Mouse (Mus musculus) layer of hippocampus, adult 2 months (tissue): Measurements from ENCODE around the gene Timp2. TPM values are rescaled to one million over a fixed set of nuclear protein-coding genes. Genes with fewer than 3 reads are reported as not detected.
A peak's percentile ranks its signal among the peaks of the same experiment; 100 is the strongest.

Source experiments
- DNase-seq, 2 experiments: peaks; one replicate each; pipeline ENCODE4 v3.0.0; 2022; ENCODE audit warnings: low spot score in 2 of 2
- H3K27ac ChIP-seq: fragments of 200-600 bp; 2 replicates; pipeline ENCODE4 v1.8.1; 2022
- H3K4me3 ChIP-seq: fragments of 200-600 bp; 2 replicates; pipeline ENCODE4 v1.8.1; 2022; ENCODE audit warnings: mild to moderate bottlenecking
- CTCF ChIP-seq: fragments of 200-600 bp; conservative IDR thresholded peaks from 2 replicates; pipeline ENCODE4 v1.8.1; 2022; ENCODE audit warnings: antibody characterized with exemption, mild to moderate bottlenecking, moderate library complexity
- total RNA-seq, 2 experiments: library from RNA; stranded (reverse); gene quantifications; 2 replicates each; pipeline ENCODE4 v1.2.3; 2021

Gene Timp2
- total RNA-seq, 2 experiments from 2014 or later, result 168 to 196 TPM

GRCm38 (mm10) chr11:118345693-118346092, 9.8 kb downstream of the Timp2 start:
- no peak for DNase-seq
- H3K27ac ChIP-seq, result no peak overlapping the region; the same call in 1 of the 2 replicates
- no peak overlapping the region for H3K4me3 ChIP-seq
- TF ChIP-seq CTCF, result no peak

GRCm38 (mm10) chr11:118343629-118344028, 11.9 kb downstream of the Timp2 start:
- H3K27ac ChIP-seq, result no peak overlapping the region
- DNase-seq, result no peak
- no peak overlapping the region for H3K4me3 ChIP-seq
- TF ChIP-seq CTCF, result no peak

- Histone ChIP-seq H3K4me3 (no peak within 1 kb of the TSS), H3K27ac (no peak within 1 kb of the TSS)
- TF ChIP-seq CTCF, result no peak
- DNase-seq, result no peak
Measured at GRCm38 (mm10) chr11:118342400-118342981, 13.0 kb downstream of the Timp2 start, which contains the start of gene Cep295nl. TSS of gene Cep295nl (minus strand) at chr11:118342500.

- no peak for TF ChIP-seq CTCF
- DNase-seq, result no peak
- no peak overlapping the region for H3K27ac ChIP-seq
- H3K4me3 ChIP-seq, result no peak overlapping the region
Measured at GRCm38 (mm10) chr11:118337491-118338168, 17.9 kb downstream of the Timp2 start.

- no peak for TF ChIP-seq CTCF
- DNase-seq, result no peak
- Histone ChIP-seq H3K4me3 (no peak overlapping the region), H3K27ac (no peak overlapping the region)
Measured at GRCm38 (mm10) chr11:118333431-118333830, 22.1 kb downstream of the Timp2 start.

GRCm38 (mm10) chr11:118332376-118332775, 23.2 kb downstream of the Timp2 start:
- TF ChIP-seq CTCF, result no peak
- Histone ChIP-seq H3K4me3 (no peak overlapping the region), H3K27ac (no peak overlapping the region)
- no peak for DNase-seq

GRCm38 (mm10) chr11:118330777-118331176, 24.8 kb downstream of the Timp2 start:
- peak; percentile 76 to 81 for DNase-seq
- no peak for TF ChIP-seq CTCF
- Histone ChIP-seq H3K4me3 (no peak overlapping the region; the same call in 1 of the 2 replicates), H3K27ac (peak overlapping the region; percentile 46)

- Histone ChIP-seq H3K27ac (peak overlapping the region; percentile 46), H3K4me3 (no peak overlapping the region; the same call in 1 of the 2 replicates)
- TF ChIP-seq CTCF, result no peak
- DNase-seq, result no peak
Measured at GRCm38 (mm10) chr11:118330361-118330760, 25.2 kb downstream of the Timp2 start.

GRCm38 (mm10) chr11:118328947-118329346, 26.6 kb downstream of the Timp2 start:
- no peak for TF ChIP-seq CTCF
- Histone ChIP-seq H3K27ac (peak overlapping the region; percentile 90), H3K4me3 (no peak overlapping the region)
- DNase-seq, result no peak

- Histone ChIP-seq H3K4me3 (no peak overlapping the region), H3K27ac (peak overlapping the region; percentile 90)
- no peak for TF ChIP-seq CTCF
- DNase-seq, result no peak
Measured at GRCm38 (mm10) chr11:118328511-118328910, 27.0 kb downstream of the Timp2 start.

- TF ChIP-seq CTCF, result no peak
- Histone ChIP-seq H3K4me3 (peak overlapping the region; percentile 44), H3K27ac (peak overlapping the region; percentile 90)
- peak; percentile 83 to 91 for DNase-seq
Measured at GRCm38 (mm10) chr11:118326991-118327971, 28.3 kb downstream of the Timp2 start.

- no peak for TF ChIP-seq CTCF
- peak overlapping the region; percentile 90 for H3K27ac ChIP-seq
Measured at GRCm38 (mm10) chr11:118326491-118326890, 29.0 kb downstream of the Timp2 start.

GRCm38 (mm10) chr11:118324541-118324940, 31.0 kb downstream of the Timp2 start:
- DNase-seq, result no peak
- TF ChIP-seq CTCF, result no peak
- Histone ChIP-seq H3K27ac (peak overlapping the region; percentile 14; the same call in 1 of the 2 replicates), H3K4me3 (no peak overlapping the region)

More at GRCm38 (mm10) chr11:118326491-118326890, 29.0 kb downstream of the Timp2 start:
- H3K4me3 ChIP-seq, result no peak overlapping the region; the same call in 1 of the 2 replicates
- DNase-seq, result no peak
